Mouse (Mus musculus): ENCODE measurements around the gene Rgs3. TPM values are rescaled to one million over a fixed set of nuclear protein-coding genes. Genes with fewer than 3 reads are reported as not detected.

Gene Rgs3
- polyA plus RNA-seq, 1 experiment from 2014 or later: 59.4 TPM

GRCm38 (mm10) chr4:62686769-62687168, 127.1 kb downstream of the Rgs3 start:
- Histone ChIP-seq H3K27ac (no peak overlapping the region), H3K27me3 (no peaks in the 10 kb centered on the region), H3K4me1 (peaks cover 45% of the 10 kb centered on the region), H3K9ac (no peak overlapping the region), H3K4me3 (no peak overlapping the region), H3K36me3 (peaks cover 13% of the 10 kb centered on the region), H3K9me3 (no peaks in the 10 kb centered on the region), H3K4me2 (no peak overlapping the region)
- WGBS: 39% methylated on average over 1 of the region's 1 CpGs
- ATAC-seq (ENCODE audit: insufficient number of reproducible peaks, low FRiP score, low TSS enrichment, low read depth): no peak

DNA sequence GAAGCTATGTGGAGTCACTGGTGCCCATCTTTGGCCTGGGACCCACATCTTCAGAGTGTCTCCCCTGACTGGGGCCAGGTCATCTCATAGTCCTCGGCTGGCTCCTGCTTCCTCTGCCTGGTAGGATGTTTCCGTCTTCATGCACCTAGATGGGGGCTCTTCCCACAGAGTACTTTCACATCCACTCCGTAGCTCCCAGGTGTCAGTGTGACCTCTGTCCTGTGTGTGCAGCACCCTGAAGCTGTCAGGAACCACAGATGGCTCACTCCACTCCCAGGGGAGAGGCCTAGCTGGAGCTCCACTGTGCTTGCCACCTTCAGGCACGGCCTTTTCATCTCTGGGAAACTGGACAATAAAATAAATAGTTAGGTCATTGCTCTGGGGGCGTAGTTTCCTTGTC, 128.5 kb downstream of the Rgs3 start:
- H3K4me2 ChIP-seq: no peak overlapping the region
- H3K9ac ChIP-seq: no peak overlapping the region
- H3K4me1 ChIP-seq: peaks cover 40% of the 10 kb centered on the region
- no peak overlapping the region for H3K27ac ChIP-seq
- peaks cover 15% of the 10 kb centered on the region for H3K36me3 ChIP-seq
- H3K27me3 ChIP-seq: no peaks in the 10 kb centered on the region
- no peaks in the 10 kb centered on the region for H3K9me3 ChIP-seq
- H3K4me3 ChIP-seq: no peak overlapping the region
- ATAC-seq (ENCODE audit: insufficient number of reproducible peaks, low FRiP score, low TSS enrichment, low read depth): no peak
- 80% methylated on average over 5 of the region's 5 CpGs for WGBS

DNA sequence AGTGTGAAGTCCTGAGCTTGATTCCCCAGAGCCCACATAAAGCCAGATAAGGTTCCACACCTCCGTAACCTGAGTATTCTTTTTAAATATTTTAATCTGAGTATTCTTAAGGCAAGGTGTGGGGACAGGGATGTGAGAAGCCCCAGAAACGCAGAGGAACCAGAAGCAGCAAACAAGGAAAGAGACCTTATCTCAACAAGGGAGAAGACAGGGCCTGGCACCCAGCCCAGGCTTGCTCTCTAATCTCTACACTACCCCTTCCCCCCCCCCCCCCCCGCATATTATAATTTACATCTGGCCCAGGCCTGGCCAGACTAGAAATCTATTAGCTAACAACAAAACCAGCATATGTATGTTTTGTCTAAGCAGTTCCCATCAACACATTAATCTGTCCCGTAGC, 131.3 kb downstream of the Rgs3 start:
- no peak for ATAC-seq (ENCODE audit: insufficient number of reproducible peaks, low FRiP score, low TSS enrichment, low read depth)
- Histone ChIP-seq H3K4me2 (no peak overlapping the region), H3K4me3 (no peak overlapping the region), H3K9me3 (no peaks in the 10 kb centered on the region), H3K27me3 (no peaks in the 10 kb centered on the region), H3K4me1 (peaks cover 23% of the 10 kb centered on the region), H3K9ac (no peak overlapping the region), H3K36me3 (peaks cover 21% of the 10 kb centered on the region), H3K27ac (no peak overlapping the region)
- WGBS: 79% methylated on average over 3 of the region's 4 CpGs

DNA sequence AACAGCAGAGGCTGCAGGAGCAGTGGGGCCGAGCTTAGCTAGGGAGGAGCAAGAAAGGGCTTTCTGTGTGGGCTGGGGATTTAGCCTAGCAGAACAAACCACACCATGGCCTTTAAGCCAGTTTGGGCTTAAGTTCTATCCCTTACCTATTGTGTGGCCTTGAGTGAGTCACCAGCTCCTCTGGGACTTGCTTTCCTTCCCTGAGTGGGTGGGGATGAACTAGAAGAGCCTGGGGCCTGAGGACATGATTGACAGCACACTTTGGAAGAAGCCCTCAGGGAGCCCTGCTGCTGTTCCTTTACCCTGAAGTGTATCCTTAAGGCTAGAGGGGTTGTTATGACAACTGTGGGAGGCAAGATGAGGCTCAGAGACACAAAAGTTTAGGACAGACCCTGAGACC, 132.0 kb downstream of the Rgs3 start:
- no peak for ATAC-seq (ENCODE audit: insufficient number of reproducible peaks, low FRiP score, low TSS enrichment, low read depth)
- Histone ChIP-seq H3K27me3 (no peaks in the 10 kb centered on the region), H3K9ac (no peak overlapping the region), H3K4me2 (no peak overlapping the region), H3K4me1 (peaks cover 21% of the 10 kb centered on the region), H3K4me3 (no peak overlapping the region), H3K27ac (no peak overlapping the region), H3K9me3 (no peaks in the 10 kb centered on the region), H3K36me3 (peaks cover 21% of the 10 kb centered on the region)
- 44% methylated on average over 1 of the region's 1 CpGs for WGBS

DNA sequence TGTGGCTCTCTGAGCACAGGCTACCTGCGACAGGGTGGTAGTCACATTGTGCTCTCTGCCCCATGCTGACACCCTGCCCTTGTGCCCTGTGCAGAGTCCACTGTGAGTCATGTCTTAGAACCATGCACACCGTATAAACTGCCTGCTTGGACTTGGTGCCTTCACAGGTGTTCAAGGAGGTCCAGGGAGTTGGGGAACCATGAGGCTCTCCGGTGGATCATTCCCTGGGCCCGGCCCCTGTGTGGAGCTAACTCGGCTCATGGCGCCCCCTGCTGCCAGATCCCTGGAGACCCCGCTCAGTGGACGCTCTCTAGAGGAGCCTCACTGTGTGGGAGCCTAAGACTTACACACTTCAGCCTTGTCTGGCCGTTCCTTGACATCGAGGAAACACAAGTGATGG, 134.2 kb downstream of the Rgs3 start:
- Histone ChIP-seq H3K4me1 (peaks cover 33% of the 10 kb centered on the region), H3K36me3 (peaks cover 21% of the 10 kb centered on the region), H3K27ac (no peak overlapping the region), H3K9ac (no peak overlapping the region), H3K27me3 (no peaks in the 10 kb centered on the region), H3K4me3 (no peak overlapping the region), H3K4me2 (no peak overlapping the region), H3K9me3 (no peaks in the 10 kb centered on the region)
- ATAC-seq (ENCODE audit: insufficient number of reproducible peaks, low FRiP score, low TSS enrichment, low read depth): no peak
- WGBS: 35% methylated on average over 10 of the region's 10 CpGs

DNA sequence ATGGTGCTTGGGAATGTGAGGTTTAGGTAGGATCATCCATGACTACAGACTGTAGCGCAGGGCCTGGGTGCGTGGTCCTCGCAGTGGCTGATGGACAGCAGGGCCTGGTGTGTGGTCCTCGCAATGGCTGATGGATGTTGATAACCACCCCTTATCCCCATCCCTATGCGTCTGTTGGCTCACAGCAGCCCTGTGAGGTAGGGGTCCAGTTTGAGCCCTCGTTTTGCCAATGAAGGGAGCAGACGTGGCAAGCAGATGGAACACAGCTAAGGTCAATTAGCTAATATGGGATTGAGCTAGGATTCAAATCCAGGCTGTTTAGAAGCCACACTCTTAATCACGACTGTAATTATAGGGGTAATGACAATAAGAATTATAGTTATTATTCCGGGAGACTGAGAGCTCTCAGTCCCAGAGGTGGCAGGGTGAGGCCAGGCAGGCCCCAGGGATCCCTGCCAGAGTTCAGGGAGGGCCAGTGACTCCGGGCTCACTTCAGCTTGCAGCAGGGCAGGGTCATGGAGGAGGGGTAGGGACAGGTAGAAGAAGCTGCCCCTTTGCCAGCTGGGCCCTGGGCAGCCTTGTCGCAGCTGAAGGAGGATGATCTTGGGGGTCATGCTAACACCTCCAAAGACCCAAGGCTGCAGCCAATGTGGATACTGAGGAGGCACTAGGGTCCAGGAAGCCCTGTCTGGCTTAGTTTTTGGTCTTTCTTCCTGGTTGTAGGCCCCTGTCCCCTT, 135.2 kb downstream of the Rgs3 start:
- 77% methylated on average over 11 of the region's 11 CpGs for WGBS

DNA sequence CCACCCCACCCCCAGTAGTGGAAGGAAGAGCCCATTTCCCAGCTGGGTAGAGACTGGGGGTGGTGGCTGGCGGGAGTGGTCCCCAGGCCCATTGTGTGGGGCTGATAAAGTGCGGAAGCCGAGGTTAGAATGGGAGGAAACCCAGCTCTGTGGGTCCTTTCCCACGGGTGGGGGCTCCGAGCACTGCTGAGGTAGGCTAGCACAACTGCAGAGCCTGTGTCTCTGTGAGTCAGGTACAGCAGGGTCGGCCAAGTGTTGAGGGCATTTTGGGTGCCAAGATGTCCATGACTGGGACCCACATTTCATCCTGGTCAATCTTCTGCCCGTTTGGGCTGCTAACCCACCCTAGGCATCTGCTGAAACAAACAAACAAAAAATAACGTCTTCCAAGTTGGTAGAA, 135.9 kb downstream of the Rgs3 start:
- Histone ChIP-seq H3K4me1 (peaks cover 47% of the 10 kb centered on the region), H3K4me3 (no peak overlapping the region), H3K36me3 (peaks cover 22% of the 10 kb centered on the region), H3K9me3 (no peaks in the 10 kb centered on the region), H3K27ac (no peak overlapping the region), H3K4me2 (no peak overlapping the region), H3K9ac (no peak overlapping the region), H3K27me3 (no peaks in the 10 kb centered on the region)
- no peak for ATAC-seq (ENCODE audit: insufficient number of reproducible peaks, low FRiP score, low TSS enrichment, low read depth)
- 64% methylated on average over 8 of the region's 8 CpGs for WGBS

More for the DNA sequence above, 135.2 kb downstream of the Rgs3 start:
- no peak overlapping the region for H3K4me3 ChIP-seq
- H3K4me2 ChIP-seq: no peak overlapping the region
- peaks cover 41% of the 10 kb centered on the region for H3K4me1 ChIP-seq
- no peaks in the 10 kb centered on the region for H3K27me3 ChIP-seq
- H3K27ac ChIP-seq: no peak overlapping the region
- H3K36me3 ChIP-seq: peaks cover 21% of the 10 kb centered on the region
- ATAC-seq (ENCODE audit: insufficient number of reproducible peaks, low FRiP score, low TSS enrichment, low read depth): no peak
- H3K9ac ChIP-seq: no peak overlapping the region; the same call in 1 of the 2 replicates
- no peaks in the 10 kb centered on the region for H3K9me3 ChIP-seq

DNA sequence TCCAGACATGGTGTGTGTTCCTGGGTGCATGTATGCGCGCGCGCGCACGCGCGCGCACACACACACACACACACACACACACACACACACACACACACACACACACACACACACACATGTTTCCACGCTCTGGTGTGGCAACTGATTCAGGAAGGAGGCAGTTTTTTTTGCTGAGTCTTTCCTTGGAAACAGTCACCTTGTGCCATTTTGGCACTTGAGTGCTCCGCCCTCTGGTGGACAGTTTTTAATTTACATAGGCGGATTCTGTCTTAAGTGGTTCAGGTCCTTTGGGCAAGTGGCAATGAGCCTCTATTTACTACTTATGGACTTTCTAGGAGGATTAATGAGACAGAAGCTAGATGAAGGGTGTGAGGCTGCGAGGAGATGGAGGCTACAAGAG, 136.3 kb downstream of the Rgs3 start:
- Histone ChIP-seq H3K4me2 (no peak overlapping the region), H3K4me1 (peaks cover 51% of the 10 kb centered on the region), H3K4me3 (no peak overlapping the region), H3K36me3 (peaks cover 21% of the 10 kb centered on the region; the same call in 1 of the 2 replicates), H3K9ac (no peak overlapping the region), H3K9me3 (no peaks in the 10 kb centered on the region), H3K27ac (no peak overlapping the region), H3K27me3 (no peaks in the 10 kb centered on the region)
- no peak for ATAC-seq (ENCODE audit: insufficient number of reproducible peaks, low FRiP score, low TSS enrichment, low read depth)
- 70% methylated on average over 13 of the region's 13 CpGs for WGBS

DNA sequence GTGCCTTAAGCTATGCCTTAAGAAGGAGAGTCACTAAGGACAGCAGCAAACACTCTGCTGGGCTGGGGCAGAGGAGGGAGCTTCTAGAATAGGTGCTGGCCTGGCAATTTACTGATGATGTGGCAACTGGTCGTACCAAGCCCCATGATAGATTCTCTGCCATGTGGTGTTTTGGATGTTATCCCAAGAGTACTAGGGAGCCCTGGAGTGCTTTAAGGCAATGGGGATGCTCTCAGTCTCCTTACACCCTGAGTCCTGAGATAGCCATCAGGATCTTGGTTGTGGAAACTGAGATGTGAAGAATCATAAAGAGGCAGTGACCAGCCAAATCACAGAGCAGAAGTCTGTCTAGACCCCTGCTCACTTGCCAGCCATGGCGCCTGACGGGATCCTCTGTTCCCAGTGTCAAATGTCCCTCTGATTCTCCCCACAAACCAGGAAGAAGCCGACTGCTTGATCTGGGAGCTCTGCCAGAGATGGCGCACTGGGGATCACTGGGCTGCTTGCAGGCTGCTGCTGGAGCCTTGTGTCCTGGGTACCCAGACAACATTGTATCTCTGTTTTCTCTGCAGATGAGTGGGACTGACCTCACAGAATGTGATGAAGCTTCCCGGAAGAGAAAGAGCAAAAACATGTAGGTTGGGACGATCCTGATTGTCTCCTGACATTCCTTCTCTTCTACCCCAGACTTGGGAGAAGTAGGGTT, 137.2 kb downstream of the Rgs3 start:
- H3K27me3 ChIP-seq: no peaks in the 10 kb centered on the region
- 59% methylated on average over 7 of the region's 7 CpGs for WGBS
- peaks cover 60% of the 10 kb centered on the region for H3K4me1 ChIP-seq
- no peak overlapping the region for H3K4me2 ChIP-seq
- no peak overlapping the region for H3K27ac ChIP-seq
- peaks cover 24% of the 10 kb centered on the region for H3K36me3 ChIP-seq
- no peak overlapping the region for H3K9ac ChIP-seq
- ATAC-seq (ENCODE audit: insufficient number of reproducible peaks, low FRiP score, low TSS enrichment, low read depth): no peak
- H3K9me3 ChIP-seq: no peaks in the 10 kb centered on the region
- no peak overlapping the region for H3K4me3 ChIP-seq

DNA sequence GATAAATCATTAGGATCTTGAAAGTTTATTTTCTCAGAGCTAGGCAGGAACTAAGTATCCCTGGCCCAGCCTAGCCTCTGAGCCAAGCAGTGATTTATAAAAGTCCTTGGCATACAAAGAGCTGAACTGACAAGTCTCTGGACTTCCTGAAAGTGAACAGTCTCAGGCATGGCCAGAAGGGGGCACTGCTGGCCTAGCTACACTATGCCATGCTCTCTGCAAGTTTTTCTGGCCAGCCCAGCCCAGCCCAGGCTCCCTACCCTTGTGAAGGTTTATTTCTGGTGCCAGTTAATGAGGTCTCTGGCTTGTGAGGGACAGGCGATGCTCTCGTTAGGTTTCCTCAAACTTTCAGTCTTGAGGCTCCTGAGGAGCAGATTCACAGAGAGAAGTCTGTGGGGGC, 137.8 kb downstream of the Rgs3 start:
- Histone ChIP-seq H3K27ac (peak overlapping the region; percentile 39; the same call in 1 of the 2 replicates), H3K27me3 (no peaks in the 10 kb centered on the region), H3K9ac (no peak overlapping the region), H3K9me3 (no peaks in the 10 kb centered on the region), H3K36me3 (peaks cover 22% of the 10 kb centered on the region), H3K4me1 (peaks cover 60% of the 10 kb centered on the region), H3K4me2 (no peak overlapping the region), H3K4me3 (no peak overlapping the region)
- ATAC-seq (ENCODE audit: insufficient number of reproducible peaks, low FRiP score, low TSS enrichment, low read depth): peak; percentile 20; the same call in 1 of the 2 replicates
- WGBS: 9% methylated on average over 2 of the region's 2 CpGs

DNA sequence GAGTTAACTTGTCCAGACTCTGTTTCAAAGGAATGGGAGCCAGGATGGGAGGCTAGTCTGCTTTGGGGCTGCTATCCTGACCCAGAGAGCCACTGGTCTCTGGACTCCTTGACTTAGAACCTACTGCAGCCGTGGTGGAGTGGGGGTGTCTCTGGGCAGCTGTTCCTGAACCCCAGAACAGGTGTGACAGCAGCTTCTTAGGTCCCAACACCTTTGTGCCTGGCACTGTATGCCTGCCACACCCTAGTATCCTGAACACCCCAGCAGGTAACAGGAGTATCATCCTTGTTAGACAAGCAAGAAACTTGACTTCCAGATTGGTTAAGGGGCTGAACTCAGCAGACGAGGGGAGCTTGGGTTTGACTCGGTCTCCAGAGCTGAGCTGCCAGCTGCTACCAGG, 138.9 kb downstream of the Rgs3 start:
- Histone ChIP-seq H3K9ac (no peak overlapping the region), H3K36me3 (peaks cover 25% of the 10 kb centered on the region), H3K9me3 (no peaks in the 10 kb centered on the region), H3K4me2 (no peak overlapping the region), H3K4me1 (peaks cover 68% of the 10 kb centered on the region), H3K27me3 (no peaks in the 10 kb centered on the region), H3K27ac (peak overlapping the region; percentile 79), H3K4me3 (no peak overlapping the region)
- ATAC-seq (ENCODE audit: insufficient number of reproducible peaks, low FRiP score, low TSS enrichment, low read depth): no peak
- 48% methylated on average over 3 of the region's 3 CpGs for WGBS

DNA sequence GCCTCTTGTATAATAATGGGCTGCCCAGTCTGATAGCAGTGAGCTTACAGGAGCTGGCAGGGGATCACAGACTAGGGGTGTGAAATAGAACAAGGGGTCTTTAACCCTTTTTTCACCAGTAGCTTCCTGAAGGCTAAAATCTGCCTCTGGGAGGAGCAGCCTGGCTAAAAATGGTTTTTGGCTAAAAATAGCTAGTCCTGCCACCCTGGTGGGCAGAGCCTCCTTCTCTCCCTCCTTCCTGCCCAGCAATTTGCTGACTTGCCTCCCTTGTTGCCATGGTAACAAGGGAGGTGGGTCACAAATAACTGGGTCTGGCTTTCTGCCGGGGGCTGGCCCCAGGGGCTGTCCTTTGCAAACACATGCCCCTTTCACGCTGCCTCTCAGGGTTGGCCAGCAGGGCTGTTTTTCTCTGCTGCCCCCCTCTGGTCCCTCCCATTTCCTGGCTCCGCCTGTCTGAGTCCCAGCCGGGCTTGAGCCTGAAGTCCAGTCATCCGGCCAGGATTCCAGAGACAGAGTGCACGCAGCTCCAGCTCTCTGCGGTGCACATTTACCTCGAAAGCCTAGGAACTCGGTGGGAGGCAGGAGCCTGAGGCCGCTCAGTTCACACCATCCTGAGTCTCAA, 139.7 kb downstream of the Rgs3 start:
- Histone ChIP-seq H3K27me3 (no peaks in the 10 kb centered on the region), H3K36me3 (peaks cover 31% of the 10 kb centered on the region), H3K4me1 (peaks cover 75% of the 10 kb centered on the region), H3K9ac (peak overlapping the region; percentile 39; the same call in 1 of the 2 replicates), H3K4me2 (peak overlapping the region; percentile 64), H3K27ac (peak overlapping the region; percentile 83), H3K9me3 (no peaks in the 10 kb centered on the region), H3K4me3 (peak overlapping the region; percentile 49)
- 7% methylated on average over 10 of the region's 10 CpGs for WGBS
- peak; percentile 90 for ATAC-seq (ENCODE audit: insufficient number of reproducible peaks, low FRiP score, low TSS enrichment, low read depth)

Data from limb, embryonic 15.5 days (tissue).